Mouse (Mus musculus) megakaryocyte, embryonic 14.5 days (primary cell): ENCODE results near the gene Cldn9.

Experiments
- FLI1 ChIP-seq: IDR thresholded peaks from 2 replicates; pipeline ENCODE4 v1.6.1; 2012; ENCODE audit warnings: low read length, inconsistent platforms, mixed read lengths
- GATA1 ChIP-seq: IDR thresholded peaks from 3 replicates; pipeline ENCODE4 v1.6.1; 2012; ENCODE audit warnings: mixed read lengths, low read length, inconsistent platforms, borderline replicate concordance

GRCm38 (mm10) chr17:23673424-23674073 is 10.3 kb downstream of the Cldn9 start, which contains the start of the genes Hcfc1r1 and Thoc6:
- TF ChIP-seq FLI1 (no peak), GATA1 (no peak)
